Mouse (Mus musculus) heart, adult 2 months (tissue): ENCODE measurements around the gene Drc3. TPM values are rescaled to one million over a fixed set of nuclear protein-coding genes. Genes with fewer than 3 reads are reported as not detected.

Experiments used
- DNase-seq, 2 experiments: peaks; one replicate each; pipeline ENCODE4 v3.0.0; 2021
- H3K27ac ChIP-seq: fragments of 200-600 bp; 2 replicates; pipeline ENCODE4 v1.8.1; 2022
- H3K27me3 ChIP-seq: fragments of 200-500 bp; 2 replicates; pipeline ENCODE4 v1.6.1; 2012; ENCODE audit warnings: mild to moderate bottlenecking, low read length, inconsistent platforms, mixed read lengths; ENCODE audit not compliant: control insufficient read depth, insufficient read depth
- H3K36me3 ChIP-seq: fragments of 200-500 bp; 2 replicates; pipeline ENCODE4 v1.6.1; 2012; ENCODE audit warnings: low read length, inconsistent platforms; ENCODE audit not compliant: control insufficient read depth, insufficient read depth
- H3K4me1 ChIP-seq: fragments of 200-500 bp; 2 replicates; pipeline ENCODE4 v1.6.1; 2011; ENCODE audit warnings: low read length; ENCODE audit not compliant: control insufficient read depth, insufficient read depth
- H3K4me3 ChIP-seq: fragments of 200-600 bp; 2 replicates; pipeline ENCODE4 v1.8.1; 2022
- H3K79me2 ChIP-seq: fragments of 200-500 bp; replicated peaks from 2 replicates; pipeline ENCODE4 v1.6.1; 2012; ENCODE audit warnings: mild to moderate bottlenecking, inconsistent platforms, low read length, moderate library complexity, mixed read lengths; ENCODE audit not compliant: control insufficient read depth, insufficient read depth
- H3K9ac ChIP-seq: fragments of 200-500 bp; 2 replicates; pipeline ENCODE4 v1.6.1; 2012; ENCODE audit warnings: low read depth, mild to moderate bottlenecking, control low read depth, inconsistent platforms, low read length, mixed read lengths
- CTCF ChIP-seq: fragments of 200-600 bp; IDR thresholded peaks from 2 replicates; pipeline ENCODE4 v1.8.1; 2022; ENCODE audit warnings: antibody characterized with exemption, mild to moderate bottlenecking, moderate library complexity
- EP300 ChIP-seq: fragments of 200-500 bp; IDR thresholded peaks from 2 replicates; pipeline ENCODE4 v1.6.1; 2011; ENCODE audit warnings: low read depth, low read length, control low read depth; ENCODE audit not compliant: insufficient read depth
- POLR2A ChIP-seq: fragments of 200-500 bp; IDR thresholded peaks from 2 replicates; pipeline ENCODE4 v1.6.1; 2011; ENCODE audit warnings: mild to moderate bottlenecking, low read depth, low read length, control low read depth; ENCODE audit not compliant: insufficient read depth
- WGBS: fragments of 180-500 bp; shearing (Covaris S2); methylation state at CpG from one replicate; pipeline ENCODE4 v1.1.7; 2018; 5-methylcytosine and 5-hydroxymethylcytosine counted together
- intact Hi-C: fragments of 180-260 bp; cut with DNase I; formaldehyde crosslinking; loops from one replicate; pipeline ENCODE4 v1.15.1; 2025
- long read RNA-seq: library from polyadenylated mRNA; stranded (forward); transcript quantifications from one replicate; pipeline ENCODE4 v2.0.0, GENCODE M21; 2021
- polyA plus RNA-seq: library from polyadenylated mRNA; depleted of rRNA; stranded (reverse); fragments of >200 nt; gene quantifications from 2 replicates; pipeline ENCODE4 v1.2.3, GENCODE M21; 2012; rRNA removed
- total RNA-seq, 2 experiments: library from RNA; stranded (reverse); gene quantifications; 2 replicates each; pipeline ENCODE4 v1.2.3; 2021

Drc3 gene
- total RNA-seq (1 to 10 TPM; 1.6 to 2.4 TPM), polyA plus RNA-seq (4.1 and 4.2 TPM in 2 replicates)
- long read RNA-seq, partial matches to known transcripts = 1 of 6 reads
- long read RNA-seq, other reads (novel, unspliced or antisense) = 2 of 6 reads

GRCm38 (mm10) chr11:60352559-60353411, at the start of gene Drc3, which contains the start of gene Tom1l2:
Gene Drc3, plus strand, starts transcription at chr11:60353329.
Gene Tom1l2, minus strand, starts transcription at chr11:60352905.
- H3K9ac ChIP-seq = peak within 1 kb of the TSS; percentile 83
- WGBS = under 1% methylated on average over 57 of the region's 57 CpGs
- H3K36me3 ChIP-seq = peaks cover 7% of the 10 kb centered on the region
- H3K27ac ChIP-seq = peak within 1 kb of the TSS; percentile 98
- intact Hi-C loops = loop anchor here (5.0 kb wide), 2 partner anchors 45 to 245 kb away; partner anchors contain the start of gene Rai1
- peaks cover 10% of the 10 kb centered on the region for H3K79me2 ChIP-seq
- peak within 1 kb of the TSS; percentile 86 for H3K4me3 ChIP-seq
- TF ChIP-seq EP300 (0 out of 2 replicates have a peak, but pooled peaks have one; percentile 56), POLR2A (peak; percentile 86), CTCF (0 out of 2 replicates have a peak, but pooled peaks have one; percentile 4)
- peaks cover 5% of the 10 kb centered on the region for H3K4me1 ChIP-seq
- no peaks in the 10 kb centered on the region for H3K27me3 ChIP-seq
- peak; percentile 94 to 100 for DNase-seq

- H3K4me3 ChIP-seq = no peak overlapping the region
- no peak overlapping the region for H3K9ac ChIP-seq
- TF ChIP-seq CTCF (no peak), EP300 (no peak), POLR2A (no peak)
- intact Hi-C loops = loop anchor here (5.0 kb wide), 1 partner anchor 34 kb away; no protein-coding TSS in a partner anchor
- peaks cover 11% of the 10 kb centered on the region for H3K4me1 ChIP-seq
- DNase-seq = no peak
- H3K36me3 ChIP-seq = peaks cover 10% of the 10 kb centered on the region
- peaks cover 5% of the 10 kb centered on the region for H3K79me2 ChIP-seq
- H3K27ac ChIP-seq = no peak overlapping the region
- no peaks in the 10 kb centered on the region for H3K27me3 ChIP-seq
- 57% methylated on average over 2 of the region's 2 CpGs for WGBS
Measured at GRCm38 (mm10) chr11:60303497-60303896, 49.6 kb upstream of the Drc3 start.

GRCm38 (mm10) chr11:60305611-60306010, 47.5 kb upstream of the Drc3 start:
- Histone ChIP-seq H3K36me3 (peaks cover 9% of the 10 kb centered on the region), H3K4me1 (peaks cover 12% of the 10 kb centered on the region), H3K27ac (peak overlapping the region; percentile 2; the same call in 1 of the 2 replicates), H3K4me3 (no peak overlapping the region), H3K9ac (no peak overlapping the region), H3K27me3 (no peaks in the 10 kb centered on the region), H3K79me2 (peaks cover 5% of the 10 kb centered on the region)
- WGBS = 48% methylated on average over 4 of the region's 4 CpGs
- intact Hi-C loops = loop anchor here (2.0 to 5.0 kb wide), 2 partner anchors 47 to 109 kb away; partner anchors contain the start of genes Drc3 and Tom1l2
- no peak for DNase-seq
- TF ChIP-seq EP300 (no peak), CTCF (no peak), POLR2A (no peak)

- H3K4me3 ChIP-seq = no peak overlapping the region
- peaks cover 5% of the 10 kb centered on the region for H3K79me2 ChIP-seq
- intact Hi-C loops = loop anchor here (2.0 to 5.0 kb wide), 2 partner anchors 45 to 108 kb away; partner anchors contain the start of genes Drc3 and Tom1l2
- peaks cover 2% of the 10 kb centered on the region; the same call in 1 of the 2 replicates for H3K36me3 ChIP-seq
- H3K9ac ChIP-seq = no peak overlapping the region
- peaks cover 20% of the 10 kb centered on the region for H3K4me1 ChIP-seq
- no peak overlapping the region for H3K27ac ChIP-seq
- DNase-seq = peak in 1 of 2 experiments; percentile 53
- 88% methylated on average over 4 of the region's 4 CpGs for WGBS
- H3K27me3 ChIP-seq = no peaks in the 10 kb centered on the region
- peak; percentile 87 for TF ChIP-seq CTCF
- no peak for TF ChIP-seq EP300
- no peak for TF ChIP-seq POLR2A
Measured at GRCm38 (mm10) chr11:60306834-60307233, 46.3 kb upstream of the Drc3 start.

- DNase-seq = no peak
- Histone ChIP-seq H3K27me3 (no peaks in the 10 kb centered on the region), H3K9ac (no peak overlapping the region), H3K4me1 (peaks cover 17% of the 10 kb centered on the region), H3K79me2 (peaks cover 5% of the 10 kb centered on the region), H3K4me3 (no peak overlapping the region), H3K36me3 (peaks cover 2% of the 10 kb centered on the region; the same call in 1 of the 2 replicates), H3K27ac (no peak overlapping the region)
- 95% methylated on average over 2 of the region's 2 CpGs for WGBS
- intact Hi-C loops = loop anchor here (2.0 to 5.0 kb wide), 2 partner anchors 45 to 107 kb away; partner anchors contain the start of genes Drc3 and Tom1l2
- TF ChIP-seq CTCF (peak; percentile 66), EP300 (no peak), POLR2A (no peak)
Measured at GRCm38 (mm10) chr11:60307375-60307825, 45.7 kb upstream of the Drc3 start.
